Mouse (Mus musculus) G1E (cell line): Measurements from ENCODE around the gene Stard3.

ENCODE experiments used
- CTCF ChIP-seq: IDR thresholded peaks from 2 replicates; pipeline ENCODE4 v1.5.1; 2012; ENCODE audit warnings: low read depth, low read length, inconsistent platforms, mixed read lengths
- GATA1 ChIP-seq: IDR thresholded peaks from 2 replicates; pipeline ENCODE4 v1.6.1; 2012; ENCODE audit warnings: borderline replicate concordance, low read length, inconsistent platforms, mixed read lengths
- POLR2AphosphoS5 ChIP-seq: IDR thresholded peaks from 2 replicates; pipeline ENCODE4 v1.6.1; 2012; ENCODE audit warnings: low read depth, low read length, inconsistent platforms; ENCODE audit not compliant: insufficient replicate concordance
- TAL1 ChIP-seq: conservative IDR thresholded peaks from 2 replicates; pipeline ENCODE4 v1.6.1; 2012; ENCODE audit warnings: low read depth, low read length, inconsistent platforms, mixed read lengths

- no peak for TF ChIP-seq POLR2AphosphoS5
- no peak for TF ChIP-seq CTCF
- TF ChIP-seq TAL1 = no peak
- no peak for TF ChIP-seq GATA1
These were observed 28.0 kb upstream of the Stard3 start for GRCm38 (mm10) chr11:98329960-98330744.
